Mouse (Mus musculus) telencephalon, adult 2 months (tissue): ENCODE data around the gene Clec11a.
A peak's percentile ranks its signal among the peaks of the same experiment; 100 is the strongest.
"Not testable (repeated sequence)": the region's sequence is repeated elsewhere in the genome, so short reads cannot be mapped to it uniquely, and the experiment has no call there.

Experiments
- DNase-seq: peaks from one replicate; pipeline ENCODE4 v3.0.0-alpha.2; 2011; ENCODE audit warnings: low read depth, low spot score

Clec11a gene

GRCm38 (mm10) chr7:44326614-44327013, 19.9 kb upstream of the Clec11a start:
- no peak for DNase-seq

DNA sequence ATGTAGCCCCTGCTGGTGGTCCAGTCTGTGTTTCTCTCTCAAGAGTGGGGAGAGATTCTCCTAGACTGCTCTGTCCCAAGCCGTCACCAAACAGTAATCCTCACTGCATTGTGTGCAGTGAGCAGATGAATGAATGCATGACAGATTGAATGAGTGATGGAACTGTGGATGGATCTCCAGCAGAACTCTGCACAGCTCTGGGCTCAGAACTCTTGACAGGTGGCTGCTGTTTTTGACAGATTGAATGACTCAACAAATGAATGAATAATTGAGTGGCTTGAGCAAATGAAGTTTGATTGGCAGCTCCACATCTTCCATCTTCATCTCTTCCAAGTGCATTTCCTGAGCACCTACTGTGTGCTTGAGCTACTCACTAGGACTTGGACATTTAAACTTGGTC, 15.6 kb upstream of the Clec11a start:
- no peak for DNase-seq

DNA sequence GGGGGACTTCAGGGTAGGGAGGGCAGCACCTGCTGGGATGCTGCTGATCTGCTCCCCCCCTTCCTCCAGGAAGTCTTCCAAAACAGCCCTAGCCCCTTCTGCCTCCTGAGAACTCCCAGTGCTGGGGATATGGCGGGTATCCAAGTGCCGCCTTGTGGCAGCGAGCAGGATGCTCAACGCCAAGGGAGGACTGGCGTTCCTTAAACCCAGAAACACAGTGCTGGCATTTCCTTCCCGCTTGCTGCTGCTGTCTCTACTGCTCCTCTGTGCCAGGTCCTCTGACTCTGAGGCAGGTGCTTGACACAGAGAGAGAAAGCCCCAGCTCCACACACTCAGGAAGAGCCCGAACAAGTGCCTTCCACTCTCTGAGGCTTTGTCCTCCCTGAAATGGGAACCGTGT, 14.2 kb upstream of the Clec11a start:
- no peak for DNase-seq

DNA sequence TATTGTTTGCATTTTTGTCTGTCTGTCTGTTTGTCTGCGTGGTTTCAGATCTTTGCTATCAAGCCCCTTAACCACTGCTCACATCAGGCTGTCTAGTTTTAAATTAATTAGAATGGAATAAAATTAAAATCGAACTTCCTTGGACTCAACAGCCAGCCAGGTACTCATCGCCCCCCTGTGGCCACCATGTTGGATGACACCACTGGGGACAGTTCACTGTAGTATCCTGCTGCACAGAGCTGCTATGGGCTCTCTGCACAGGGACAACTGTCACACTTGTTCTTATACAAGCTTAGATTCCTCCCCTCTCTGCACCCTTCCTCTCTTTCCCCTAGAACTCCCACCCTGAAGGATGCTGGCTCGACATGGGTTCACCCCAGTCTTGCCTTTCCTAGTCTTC, 11.2 kb upstream of the Clec11a start:
- DNase-seq = no peak

DNA sequence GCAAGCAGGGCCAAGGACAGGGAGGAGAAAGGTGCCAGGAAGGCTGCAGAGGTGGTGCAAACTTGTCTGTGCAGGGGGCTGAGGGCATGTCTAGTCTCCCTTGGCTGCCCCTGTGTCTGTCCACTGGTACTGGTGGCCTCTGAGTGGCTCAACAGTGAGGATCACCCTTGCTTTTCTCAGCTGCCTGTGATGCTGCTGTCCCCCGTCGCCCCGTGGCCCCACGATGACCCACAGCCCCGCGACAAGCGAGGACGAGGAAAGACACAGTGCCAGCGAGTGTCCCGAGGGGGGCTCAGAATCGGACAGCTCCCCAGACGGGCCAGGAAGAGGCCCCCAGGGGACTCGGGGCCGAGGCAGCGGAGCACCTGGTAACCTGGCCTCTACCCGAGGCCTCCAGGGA, 5.8 kb upstream of the Clec11a start:
- no peak for DNase-seq

DNA sequence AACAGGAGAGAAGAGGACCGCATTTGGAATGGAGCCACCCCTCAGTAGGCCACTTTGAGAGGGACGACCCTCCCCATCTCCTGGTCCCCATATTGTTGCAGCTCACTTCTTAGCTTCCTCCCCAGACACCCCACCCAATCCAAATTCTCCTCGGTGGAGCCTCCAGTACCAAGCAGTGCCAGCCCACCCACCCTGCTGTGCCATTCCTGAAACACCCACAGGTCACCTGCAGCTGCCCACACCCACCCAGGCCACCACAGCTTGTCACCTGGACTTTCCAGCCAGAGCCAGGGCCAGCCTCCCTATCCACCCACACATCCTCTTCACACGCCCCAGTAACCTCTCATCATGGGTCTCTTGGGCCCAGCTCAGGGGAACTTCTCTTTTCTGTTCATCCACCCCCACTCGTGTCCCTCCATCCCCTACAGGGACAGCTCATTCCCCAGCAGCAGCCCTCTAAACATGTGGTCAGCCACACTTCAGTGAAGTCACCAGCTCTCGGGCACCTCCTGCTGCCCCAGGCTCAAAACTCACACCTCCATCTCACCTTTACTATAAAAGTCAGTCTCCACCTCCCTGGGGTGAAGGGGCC, 5.1 kb upstream of the Clec11a start:
- no peak for DNase-seq

DNA sequence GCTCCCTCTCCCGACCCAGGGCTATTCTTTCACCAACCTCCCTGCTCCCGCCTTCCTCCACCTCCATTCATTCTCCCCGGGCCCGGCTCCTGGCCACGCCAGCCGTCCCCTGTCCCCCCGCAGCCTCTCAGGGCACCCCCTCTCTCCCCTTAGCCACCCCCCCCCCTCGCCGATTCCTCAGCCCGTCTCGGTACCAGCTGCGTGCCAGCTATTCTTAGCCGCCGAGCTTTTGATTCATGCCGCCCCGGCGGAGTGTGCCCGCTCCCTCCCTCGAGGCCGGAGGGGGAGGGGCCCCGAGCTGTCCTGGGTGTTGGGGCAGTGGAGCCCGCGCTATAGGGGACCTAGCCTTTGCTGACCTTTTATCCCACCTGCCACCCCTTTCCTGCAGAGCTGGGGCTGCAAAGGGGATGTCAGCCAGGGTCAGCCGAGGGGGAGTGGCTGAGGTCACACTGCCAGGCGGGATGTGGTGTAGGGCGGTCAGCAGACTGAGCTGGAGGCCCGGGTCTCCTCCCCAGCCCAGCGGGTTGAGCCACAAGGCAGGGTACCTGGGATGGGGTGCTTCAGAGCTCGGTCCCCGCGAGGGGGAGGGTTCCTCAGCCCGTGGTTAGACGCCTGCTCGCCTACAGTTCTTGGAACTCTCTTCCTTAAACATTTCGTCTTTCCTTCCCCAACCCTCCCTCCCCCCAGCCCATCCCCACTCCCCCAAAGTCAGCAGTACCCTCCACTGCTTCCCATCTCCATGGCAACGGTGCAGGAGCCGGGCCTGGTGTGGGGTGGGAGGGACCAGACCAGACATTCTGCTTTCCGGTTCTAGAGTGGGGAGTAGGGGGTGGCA, 4.4 kb upstream of the Clec11a start:
- peak; percentile 66 for DNase-seq

DNA sequence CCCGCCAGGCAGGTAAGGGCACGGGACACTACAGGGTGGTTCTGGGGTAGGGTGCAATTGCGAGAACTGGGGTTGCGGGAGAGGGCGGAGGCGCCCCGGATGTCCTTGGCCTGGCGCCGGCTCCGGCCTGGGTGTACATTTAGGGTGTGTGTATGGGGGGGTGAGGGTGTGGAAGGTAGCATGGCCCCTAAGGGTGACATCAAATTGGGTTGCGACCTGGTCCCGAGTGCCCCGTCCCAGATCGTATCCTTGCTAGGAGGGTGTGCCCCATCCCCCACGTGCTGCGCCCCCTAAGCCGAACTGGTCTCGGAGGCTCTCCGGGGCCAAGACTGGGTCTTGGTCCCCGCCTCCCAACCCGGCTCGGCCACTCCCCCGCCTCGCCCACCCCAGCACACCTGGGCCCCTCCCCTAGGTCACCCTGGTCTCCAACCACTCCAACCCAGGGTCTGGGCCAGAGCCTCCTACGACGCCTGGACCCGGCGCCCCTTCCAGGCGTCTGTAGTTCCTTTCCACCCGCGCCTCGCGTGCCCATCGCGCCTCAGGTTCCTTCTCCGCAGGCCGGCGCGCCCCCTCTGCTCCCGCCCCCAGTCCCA, 3.7 kb upstream of the Clec11a start:
- DNase-seq = no peak

- DNase-seq = no peak
Measured at GRCm38 (mm10) chr7:44309475-44310284, 3.0 kb upstream of the Clec11a start, which contains the start of gene Shank1. Shank1 (plus strand) TSS chr7:44310253.

- DNase-seq = no peak
Measured at GRCm38 (mm10) chr7:44307261-44308020, 739 bp upstream of the Clec11a start.

- no peak for DNase-seq
Measured at GRCm38 (mm10) chr7:44305686-44306085, 1.0 kb downstream of the Clec11a start.

GRCm38 (mm10) chr7:44304775-44305641, 1.7 kb downstream of the Clec11a start:
- DNase-seq = peak; percentile 100

DNA sequence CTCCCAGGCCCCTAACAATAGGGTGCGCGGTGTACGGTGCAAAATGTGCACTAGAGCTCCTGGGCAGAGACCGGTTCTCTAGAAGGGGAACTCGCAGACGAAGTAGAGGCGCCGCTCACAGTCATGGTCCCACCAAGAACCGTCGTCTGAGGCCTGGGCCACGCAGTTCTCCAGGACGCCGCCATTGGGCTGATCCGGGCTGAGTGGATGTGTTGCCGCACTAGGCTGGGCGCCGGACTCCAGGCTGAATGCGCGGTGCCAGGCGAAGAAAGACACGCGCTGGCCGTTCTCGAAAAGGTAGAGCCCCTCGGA, 2.3 kb downstream of the Clec11a start:
- no peak for DNase-seq

GRCm38 (mm10) chr7:44303346-44304340, 3.1 kb downstream of the Clec11a start:
- no peak for DNase-seq

DNA sequence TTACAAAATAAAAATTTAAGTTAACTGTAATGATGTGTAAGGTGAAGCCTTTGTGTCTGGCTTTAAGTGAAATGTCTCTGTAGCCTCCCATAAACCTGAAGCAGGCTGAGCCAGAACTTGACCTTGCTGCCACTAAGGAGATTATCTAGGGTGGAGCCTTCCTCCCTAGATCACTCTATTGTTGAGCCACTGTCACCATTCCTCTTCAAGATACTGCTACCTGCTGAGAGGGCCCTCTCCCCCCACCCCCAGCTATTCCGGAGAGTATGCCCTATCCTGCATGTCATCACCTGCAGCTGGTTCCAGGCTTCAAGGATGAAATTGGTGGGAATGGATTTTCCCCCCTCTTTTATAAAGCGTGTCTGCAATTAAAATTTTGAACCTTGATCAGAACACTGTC, 9.2 kb downstream of the Clec11a start:
- not testable (repeated sequence) for DNase-seq

GRCm38 (mm10) chr7:44291418-44291817, 15.3 kb downstream of the Clec11a start:
- no peak for DNase-seq

DNA sequence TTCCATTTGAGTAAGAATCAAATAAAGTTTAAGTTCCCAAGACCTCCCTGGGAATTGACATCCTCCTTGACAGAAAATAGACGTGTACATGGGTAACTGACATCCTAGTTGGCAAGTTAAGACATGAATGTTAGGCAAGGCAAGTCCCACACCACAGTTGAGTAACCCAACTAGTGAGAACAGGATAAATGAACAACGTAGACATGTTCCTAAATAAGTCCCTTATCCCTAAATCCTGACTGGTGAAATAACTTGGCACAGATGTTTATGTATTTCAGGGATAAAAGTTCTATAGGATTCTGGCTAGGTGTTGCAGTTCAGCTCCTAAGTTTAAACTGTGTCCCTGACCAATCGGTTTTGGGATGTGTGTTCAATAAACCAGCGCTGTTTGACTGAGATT, 15.7 kb downstream of the Clec11a start:
- DNase-seq = no peak

DNA sequence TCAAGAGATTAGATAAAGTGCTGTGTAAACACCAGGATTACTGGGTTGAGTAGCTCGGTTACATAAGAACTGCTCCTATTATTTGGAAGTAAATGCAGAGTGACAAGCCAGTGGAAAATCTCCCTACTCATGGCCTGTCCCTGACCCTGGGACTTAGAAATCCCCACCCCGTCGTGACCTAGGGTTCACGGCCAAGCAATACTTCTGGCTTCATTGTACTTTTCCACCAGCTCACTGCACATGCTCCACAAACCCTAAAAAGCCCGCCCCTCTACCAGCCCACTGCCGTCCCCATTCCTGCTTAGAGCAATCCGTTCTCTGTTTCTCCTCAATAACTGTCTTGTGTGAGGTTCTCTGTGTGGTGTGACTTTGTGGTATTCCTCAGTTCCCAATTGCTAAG, 18.9 kb downstream of the Clec11a start:
- no peak for DNase-seq

DNA sequence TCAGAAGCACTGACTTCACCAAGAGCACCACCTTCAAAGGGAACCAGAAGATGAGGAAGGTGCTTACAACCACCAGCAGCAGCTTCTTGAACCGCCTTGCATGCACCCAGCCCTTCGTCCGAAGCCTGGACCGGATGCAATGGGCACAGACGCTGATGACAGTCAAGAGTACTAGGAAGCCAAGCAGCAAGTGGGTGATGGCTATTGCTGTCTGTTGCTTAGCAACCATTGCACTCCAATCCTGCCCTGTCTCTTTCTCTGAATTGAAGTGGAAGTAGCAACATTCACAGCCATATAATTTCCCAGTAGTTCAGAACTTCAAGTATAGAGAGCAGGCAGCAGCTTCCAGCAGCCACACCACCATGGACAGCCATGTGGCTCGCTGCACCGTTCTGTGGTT, 25.1 kb downstream of the Clec11a start:
- peak; percentile 33 for DNase-seq
